Mouse (Mus musculus): ENCODE measurements around the gene Haao.

DNA sequence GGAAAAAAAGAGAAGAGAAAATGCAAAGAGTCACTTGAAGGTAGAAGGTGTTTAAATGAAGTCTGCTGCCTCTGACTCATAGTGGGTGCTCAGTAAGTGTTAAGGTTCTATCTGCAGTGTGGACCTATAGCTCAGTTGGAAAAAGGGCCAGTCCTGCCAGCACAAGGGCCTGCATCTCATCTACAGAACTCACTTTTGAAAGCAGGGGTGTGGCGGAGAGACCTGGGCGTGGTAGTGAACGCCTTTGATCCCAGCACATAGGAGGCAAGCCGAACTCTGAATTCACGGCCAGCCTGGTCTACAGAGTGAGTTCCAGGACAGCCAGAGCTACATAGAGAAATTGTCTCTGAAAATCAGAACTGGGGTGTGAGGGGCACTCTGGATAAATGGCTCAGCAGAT is 37.5 kb downstream of the Haao start:
- TF ChIP-seq CTCF (IDR thresholded peaks at IDR 0.05; ENCODE audit: borderline replicate concordance, extremely low read depth, insufficient read depth, insufficient read length) (no peak), POLR2A (IDR thresholded peaks at IDR 0.05; ENCODE audit: borderline replicate concordance, extremely low read depth, insufficient read depth, insufficient read length, poor library complexity, severe bottlenecking) (no peak)

Measured in brain, embryonic 14.5 days (tissue).